In genomic region chr5:134019651-134020432, GRCm38 (mm10) we compare ENCODE assay signal across 16 mouse cellular contexts.
DNase-seq lines count a peak whose midpoint lies in the region; ATAC-seq and TF ChIP-seq lines count a peak whose summit lies in the region.
"Had no signal": no experiment of that assay in that cellular context is flagged by ENCODE, and none has a peak within 500 bp of the region (broad histone marks: within the 10 kb centered on the region; RNA-seq: fewer than 3 reads in every experiment).

No protein-coding gene starts in this region.

- no peak overlapping the region for H3K4me3 ChIP-seq in hindbrain, embryonic 11.5 days (ENCODE audit: low read depth, low read length)
- no peak overlapping the region for H3K4me3 ChIP-seq in hindbrain, embryonic 10.5 days
- no peak overlapping the region for H3K4me3 ChIP-seq in forebrain, embryonic 14.5 days (ENCODE audit: low read depth, low read length)
- no peak overlapping the region for H3K4me3 ChIP-seq in midbrain, embryonic 14.5 days (replicated peaks; ENCODE audit: low read depth, low read length)
- H3K4me3 ChIP-seq: erythroblast, embryonic 14.5 days; heart, adult 2 months had no signal

- DNase-seq in hindbrain, embryonic 11.5 days (ENCODE audit: low spot score), result peak; percentile 22
- DNase-seq in hindbrain, embryonic 10.5 days (ENCODE audit: low spot score), result no peak
- DNase-seq in brain, embryonic 14.5 days (ENCODE audit: low read depth), result peak; percentile 87
- DNase-seq in forebrain, embryonic 14.5 days (ENCODE audit: low spot score), result peak; percentile 75
- peak; percentile 70 for DNase-seq in midbrain, embryonic 14.5 days
- DNase-seq in frontal cortex, adult 2 months (ENCODE audit: extremely low spot score in 1 of 2, low spot score in 1 of 2), result no peak
- DNase-seq in B cell, adult 2 months, result no peak
- DNase-seq: cerebellum, adult 8-10 months; gastrocnemius, postnatal 14 days; heart, adult 2 months; kidney, adult 11 months; lung, adult 2 months; right cerebral cortex, postnatal 14 days had no signal

- H3K9me3 ChIP-seq in hindbrain, embryonic 11.5 days (ENCODE audit: control insufficient read depth, low read length), result no peaks in the 10 kb centered on the region
- peaks cover 3% of the 10 kb centered on the region; the same call in 1 of the 2 replicates for H3K9me3 ChIP-seq in hindbrain, embryonic 10.5 days
- no peaks in the 10 kb centered on the region for H3K9me3 ChIP-seq in forebrain, embryonic 14.5 days (replicated peaks; ENCODE audit: control insufficient read depth, low read length)
- no peaks in the 10 kb centered on the region for H3K9me3 ChIP-seq in midbrain, embryonic 14.5 days (ENCODE audit: control insufficient read depth, low read length)

- no peaks in the 10 kb centered on the region for H3K36me3 ChIP-seq in hindbrain, embryonic 11.5 days (ENCODE audit: control insufficient read depth, insufficient read depth, low read length)
- H3K36me3 ChIP-seq in hindbrain, embryonic 10.5 days, result no peaks in the 10 kb centered on the region
- H3K36me3 ChIP-seq in forebrain, embryonic 14.5 days (ENCODE audit: control insufficient read depth, insufficient read depth, low read length), result no peaks in the 10 kb centered on the region
- H3K36me3 ChIP-seq in midbrain, embryonic 14.5 days (ENCODE audit: control insufficient read depth, insufficient read depth, low read length), result no peaks in the 10 kb centered on the region

- H3K4me2 ChIP-seq in hindbrain, embryonic 11.5 days (replicated peaks; ENCODE audit: low read depth, low read length), result no peak overlapping the region
- 0 out of 2 replicates have a peak overlapping the region, but pooled peaks have one; percentile 16 for H3K4me2 ChIP-seq in forebrain, embryonic 14.5 days (ENCODE audit: low read length)
- H3K4me2 ChIP-seq in midbrain, embryonic 14.5 days (ENCODE audit: low read length), result peak overlapping the region; percentile 12; the same call in 1 of the 2 replicates
- H3K4me2 ChIP-seq: liver, embryonic 11.5 days had no signal

- H3K27ac ChIP-seq in hindbrain, embryonic 11.5 days (ENCODE audit: low read depth, low read length), result no peak overlapping the region
- H3K27ac ChIP-seq in hindbrain, embryonic 10.5 days, result no peak overlapping the region
- H3K27ac ChIP-seq in forebrain, embryonic 14.5 days (ENCODE audit: low read depth, low read length), result peak overlapping the region; percentile 60; the same call in 1 of the 2 replicates
- H3K27ac ChIP-seq in midbrain, embryonic 14.5 days (replicated peaks; ENCODE audit: low read depth, low read length), result peak overlapping the region; percentile 47
- H3K27ac ChIP-seq: heart, adult 2 months; stomach, postnatal 0 days had no signal

- no peaks in the 10 kb centered on the region for H3K27me3 ChIP-seq in hindbrain, embryonic 11.5 days (ENCODE audit: control insufficient read depth, insufficient read depth, low read length)
- H3K27me3 ChIP-seq in hindbrain, embryonic 10.5 days (ENCODE audit: insufficient read depth, poor library complexity, severe bottlenecking), result no peaks in the 10 kb centered on the region
- no peaks in the 10 kb centered on the region for H3K27me3 ChIP-seq in forebrain, embryonic 14.5 days (replicated peaks; ENCODE audit: control insufficient read depth, insufficient read depth, low read length)
- H3K27me3 ChIP-seq in midbrain, embryonic 14.5 days (ENCODE audit: control insufficient read depth, insufficient read depth, low read length), result no peaks in the 10 kb centered on the region

- no peak for ATAC-seq in hindbrain, embryonic 11.5 days (ENCODE audit: low FRiP score)
- ATAC-seq in forebrain, embryonic 14.5 days, result peak; percentile 72
- ATAC-seq in midbrain, embryonic 14.5 days (ENCODE audit: low FRiP score, low TSS enrichment), result no peak

- no peak for TF ChIP-seq POLR2A in brain, embryonic 14.5 days (IDR thresholded peaks at IDR 0.05; ENCODE audit: borderline replicate concordance, extremely low read depth, insufficient read depth, insufficient read length, poor library complexity, severe bottlenecking)

- no peaks in the 10 kb centered on the region; the same call in 1 of the 2 replicates for H3K4me1 ChIP-seq in hindbrain, embryonic 11.5 days (replicated peaks; ENCODE audit: control insufficient read depth, insufficient read depth, low read length)
- H3K4me1 ChIP-seq in hindbrain, embryonic 10.5 days (replicated peaks), result peaks cover 5% of the 10 kb centered on the region
- peaks cover 7% of the 10 kb centered on the region for H3K4me1 ChIP-seq in forebrain, embryonic 14.5 days (ENCODE audit: control insufficient read depth, insufficient read depth, low read length)
- H3K4me1 ChIP-seq in midbrain, embryonic 14.5 days (ENCODE audit: control insufficient read depth, insufficient read depth, low read length), result peaks cover 16% of the 10 kb centered on the region

- no peak overlapping the region for H3K9ac ChIP-seq in hindbrain, embryonic 11.5 days (ENCODE audit: low read depth, low read length)
- H3K9ac ChIP-seq in forebrain, embryonic 14.5 days (ENCODE audit: low read length), result no peak overlapping the region
- no peak overlapping the region for H3K9ac ChIP-seq in midbrain, embryonic 14.5 days (replicated peaks; ENCODE audit: low read length)

- TF ChIP-seq CTCF in brain, embryonic 14.5 days (IDR thresholded peaks at IDR 0.05; ENCODE audit: borderline replicate concordance, extremely low read depth, insufficient read depth, insufficient read length), result no peak

- 73% methylated on average over 13 of the region's 13 CpGs for WGBS in hindbrain, embryonic 11.5 days
- WGBS in hindbrain, embryonic 10.5 days, result 82% methylated on average over 13 of the region's 13 CpGs
- whole genome bisulfite sequencing in forebrain, embryonic 14.5 days, result 27% methylated on average over 13 of the region's 13 CpGs
- WGBS in midbrain, embryonic 14.5 days, result 25% methylated on average over 13 of the region's 13 CpGs

Comparison
In these comparisons a context has a peak if more than half of its experiments do, and no peak if none do; other contexts are left out.
1. DNase-seq: peak in hindbrain, embryonic 11.5 days (single experiment), brain, embryonic 14.5 days (single experiment), forebrain, embryonic 14.5 days (single experiment) and midbrain, embryonic 14.5 days (single experiment); none in hindbrain, embryonic 10.5 days (single experiment), frontal cortex, adult 2 months (0 of 2) and B cell, adult 2 months (0 of 2).
2. H3K27ac ChIP-seq: peak in forebrain, embryonic 14.5 days (single experiment) and midbrain, embryonic 14.5 days (single experiment); none in hindbrain, embryonic 11.5 days (single experiment) and hindbrain, embryonic 10.5 days (single experiment).